ENCODE assay signal across 9 mouse cellular contexts in the genomic region with DNA sequence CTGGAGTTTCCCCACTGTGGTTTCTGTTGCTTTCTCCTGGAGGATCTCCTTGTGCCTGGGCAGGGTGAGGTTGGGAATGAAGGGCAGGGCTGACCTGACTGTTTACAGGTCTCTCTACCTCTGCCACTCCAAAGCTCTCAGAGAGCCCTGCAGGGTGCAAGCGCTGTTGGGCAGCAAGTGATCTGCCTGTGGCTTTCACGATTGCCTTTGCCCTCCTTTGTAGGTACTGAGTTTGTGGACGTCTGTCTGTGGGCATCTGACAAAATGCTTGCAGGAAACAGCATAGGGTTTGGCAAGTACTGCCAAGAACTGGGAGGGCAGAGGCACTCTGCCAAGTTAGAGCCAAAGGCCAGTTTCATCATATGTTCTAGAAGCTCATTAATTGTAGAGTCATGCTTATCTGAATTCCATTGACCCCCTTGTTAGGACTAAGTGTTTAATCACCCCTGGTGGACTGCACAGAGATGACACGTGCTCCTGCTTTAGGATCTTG. TPM values are rescaled to one million over a fixed set of nuclear protein-coding genes. Genes with fewer than 3 reads are reported as not detected.
A peak's percentile ranks its signal among the peaks of the same experiment; 100 is the strongest.
DNase-seq lines count a peak whose midpoint lies in the region; ATAC-seq lines count a peak whose summit lies in the region.
"Had no signal": no experiment of that assay in that cellular context is flagged by ENCODE, and none has a peak within 500 bp of the region (broad histone marks: within the 10 kb centered on the region; RNA-seq: fewer than 3 reads in every experiment).

No protein-coding gene starts in this region.

- no peaks in the 10 kb centered on the region for H3K27me3 ChIP-seq in hindbrain, embryonic 14.5 days (ENCODE audit: control insufficient read depth, insufficient read depth, low read length)
- H3K27me3 ChIP-seq in hindbrain, embryonic 13.5 days: peaks cover 11% of the 10 kb centered on the region
- H3K27me3 ChIP-seq in lung, embryonic 16.5 days (ENCODE audit: control insufficient read depth, insufficient read depth, low read depth, low read length): no peaks in the 10 kb centered on the region

- no peaks in the 10 kb centered on the region for H3K9me3 ChIP-seq in hindbrain, embryonic 14.5 days (ENCODE audit: control insufficient read depth, low read length)
- H3K9me3 ChIP-seq in hindbrain, embryonic 13.5 days: no peaks in the 10 kb centered on the region
- H3K9me3 ChIP-seq in lung, embryonic 16.5 days (ENCODE audit: control insufficient read depth, low read length): no peaks in the 10 kb centered on the region

- DNase-seq in hindbrain, embryonic 14.5 days (ENCODE audit: low spot score): peak; percentile 41
- peak; percentile 74 to 92 for DNase-seq in adrenal gland, adult (ENCODE audit: inconsistent age in 2 of 2, low spot score in 1 of 2)
- DNase-seq in heart, postnatal 14 days: peak; percentile 6 to 24
- DNase-seq in thymus, postnatal 0 days (ENCODE audit: low spot score): no peak
- DNase-seq in spleen, postnatal 4 days (ENCODE audit: low spot score in 2 of 2): no peak

- no peak overlapping the region for H3K9ac ChIP-seq in hindbrain, embryonic 14.5 days
- no peak overlapping the region for H3K9ac ChIP-seq in hindbrain, embryonic 13.5 days
- H3K9ac ChIP-seq in lung, embryonic 16.5 days (ENCODE audit: low read length): no peak overlapping the region

- H3K4me3 ChIP-seq in hindbrain, embryonic 14.5 days (replicated peaks; ENCODE audit: low read length): no peak overlapping the region
- no peak overlapping the region for H3K4me3 ChIP-seq in hindbrain, embryonic 13.5 days
- no peak overlapping the region for H3K4me3 ChIP-seq in lung, embryonic 16.5 days (ENCODE audit: low read length)
- H3K4me3 ChIP-seq: heart, adult 2 months had no signal

- ATAC-seq in hindbrain, embryonic 14.5 days (ENCODE audit: low FRiP score): no peak
- ATAC-seq in hindbrain, embryonic 13.5 days (ENCODE audit: low FRiP score): no peak
- peak; percentile 90 for ATAC-seq in lung, embryonic 16.5 days (ENCODE audit: low read depth)
- ATAC-seq in activated CD4-positive, CD25-positive, alpha-beta regulatory T cell, adult 4 months: no peak

- intact Hi-C loops in heart, postnatal 14 days (cut with DNase I): no loop called here

- 34% methylated on average over 4 of the region's 4 CpGs for WGBS in hindbrain, embryonic 14.5 days
- WGBS in hindbrain, embryonic 13.5 days: 33% methylated on average over 4 of the region's 4 CpGs
- 7% methylated on average over 4 of the region's 4 CpGs for WGBS in lung, embryonic 16.5 days

- H3K27ac ChIP-seq in hindbrain, embryonic 14.5 days: no peak overlapping the region
- no peak overlapping the region for H3K27ac ChIP-seq in hindbrain, embryonic 13.5 days
- peak overlapping the region; percentile 77 for H3K27ac ChIP-seq in lung, embryonic 16.5 days (ENCODE audit: low read length)
- H3K27ac ChIP-seq: heart, adult 2 months had no signal

- no peaks in the 10 kb centered on the region for H3K36me3 ChIP-seq in hindbrain, embryonic 14.5 days (replicated peaks; ENCODE audit: control insufficient read depth, insufficient read depth)
- H3K36me3 ChIP-seq in hindbrain, embryonic 13.5 days: no peaks in the 10 kb centered on the region
- H3K36me3 ChIP-seq in lung, embryonic 16.5 days (ENCODE audit: control insufficient read depth, insufficient read depth, low read length): no peaks in the 10 kb centered on the region

- no peak overlapping the region for H3K4me2 ChIP-seq in hindbrain, embryonic 14.5 days (replicated peaks)
- no peak overlapping the region for H3K4me2 ChIP-seq in hindbrain, embryonic 13.5 days
- H3K4me2 ChIP-seq in lung, embryonic 16.5 days (ENCODE audit: low read depth, low read length): 0 out of 2 replicates have a peak overlapping the region, but pooled peaks have one; percentile 1

- H3K4me1 ChIP-seq in hindbrain, embryonic 14.5 days (replicated peaks; ENCODE audit: control insufficient read depth, insufficient read depth, low read length): peaks cover 11% of the 10 kb centered on the region; the same call in 1 of the 2 replicates
- peaks cover 11% of the 10 kb centered on the region for H3K4me1 ChIP-seq in hindbrain, embryonic 13.5 days (replicated peaks)
- H3K4me1 ChIP-seq in lung, embryonic 16.5 days (replicated peaks; ENCODE audit: control insufficient read depth, insufficient read depth, low read length): peaks cover 8% of the 10 kb centered on the region

RNA-seq across cellular contexts. Expression of gene Lypd6b, which starts 24.4 kb away (rescaled TPM):
- 14.6 and 16.7 TPM in 2 replicates for polyA plus RNA-seq in hindbrain, embryonic 14.5 days (2014; fragmentation: Nextera tagmentation; extraction: Ambion mirVana)
- 4.4 and 5.0 TPM in 2 replicates for polyA plus RNA-seq in hindbrain, embryonic 13.5 days (2015; fragmentation: Nextera tagmentation; extraction: Ambion mirVana)
- under 1 TPM; 0.12 to 0.29 TPM for total RNA-seq in heart, postnatal 14 days (2021)
- polyA plus RNA-seq in lung, embryonic 16.5 days (2015; fragmentation: Nextera tagmentation; extraction: Ambion mirVana): 2.2 and 2.6 TPM in 2 replicates
- under 1 TPM in 1 of 2 experiments, not detected in 1; 0.47 TPM for polyA plus RNA-seq in activated CD4-positive, CD25-positive, alpha-beta regulatory T cell, adult 4 months (2017; shearing (Covaris generic))
- 12.8 and 14.3 TPM in 2 replicates for polyA plus RNA-seq in thymus, postnatal 0 days (2015; fragmentation: Nextera tagmentation; extraction: Ambion mirVana)

Comparison
In these comparisons a context has a peak if more than half of its experiments do, and no peak if none do; other contexts are left out.
1. DNase-seq: peak in hindbrain, embryonic 14.5 days (single experiment), adrenal gland, adult (2 of 2) and heart, postnatal 14 days (2 of 2); none in thymus, postnatal 0 days (single experiment) and spleen, postnatal 4 days (0 of 2).